Mouse (Mus musculus) CH12.LX (cell line): ENCODE measurements around the gene S100a2. TPM values are rescaled to one million over a fixed set of nuclear protein-coding genes. Genes with fewer than 3 reads are reported as not detected.

Experiments used
- DNase-seq: peaks from one replicate; pipeline ENCODE4 v3.0.0-alpha.2; 2013; ENCODE audit errors: extremely low read depth
- H3K27ac ChIP-seq: 2 replicates; pipeline ENCODE4 v1.5.1; 2012; ENCODE audit warnings: low read depth, mild to moderate bottlenecking, control low read depth, moderate library complexity; ENCODE audit not compliant: insufficient read depth
- H3K27me3 ChIP-seq: replicated peaks from 2 replicates; pipeline ENCODE3; 2012; ENCODE audit warnings: inconsistent platforms
- H3K36me3 ChIP-seq, 2 experiments: replicated peaks in 1 of 2; 2 replicates each; pipeline versions ENCODE3 to v1.6.1; 2012; ENCODE audit warnings: inconsistent platforms in 1 of 2, low read length in 1 of 2, mild to moderate bottlenecking in 1 of 2, mixed read lengths in 1 of 2, moderate library complexity in 1 of 2; ENCODE audit not compliant: control insufficient read depth in 1 of 2, insufficient read depth in 1 of 2
- H3K4me1 ChIP-seq, 2 experiments: 2 replicates each; pipeline ENCODE4 v1.6.1; 2012; ENCODE audit warnings: inconsistent platforms in 1 of 2, moderate library complexity in 1 of 2; ENCODE audit not compliant: insufficient read depth in 2 of 2, control insufficient read depth in 1 of 2
- H3K4me2 ChIP-seq: 2 replicates; pipeline ENCODE4 v1.6.1; 2012; ENCODE audit warnings: low read depth, mild to moderate bottlenecking, control low read depth; ENCODE audit not compliant: poor library complexity, insufficient read depth, severe bottlenecking
- H3K4me3 ChIP-seq, 3 experiments: fragments of 150-350 bp in 1 of 3; sonication (generic) in 1 of 3; replicated peaks in 1 of 3; 2 replicates each; pipeline versions ENCODE3 to v1.5.1; 2011 to 2012; ENCODE audit warnings: low read depth in 2 of 3, low read length in 2 of 3, mild to moderate bottlenecking in 2 of 3, moderate library complexity in 2 of 3, control low read depth in 1 of 3, improper control_type of control experiment in 1 of 3, inconsistent platforms in 1 of 3, mixed read lengths in 1 of 3; ENCODE audit not compliant: poor library complexity in 1 of 3
- H3K79me2 ChIP-seq: replicated peaks from 2 replicates; pipeline ENCODE4 v1.6.1; 2012; ENCODE audit warnings: mild to moderate bottlenecking, moderate library complexity; ENCODE audit not compliant: control insufficient read depth, poor library complexity, insufficient read depth, severe bottlenecking; ENCODE audit errors: extremely low read depth
- H3K9ac ChIP-seq: 2 replicates; pipeline ENCODE4 v1.6.1; 2012; ENCODE audit warnings: low read depth, mild to moderate bottlenecking, control low read depth, moderate library complexity; ENCODE audit not compliant: insufficient read depth
- H3K9me3 ChIP-seq: replicated peaks from 2 replicates; pipeline ENCODE3; 2012; ENCODE audit warnings: low read length, inconsistent platforms, mixed read lengths
- CHD1 ChIP-seq: IDR thresholded peaks from 2 replicates; pipeline ENCODE4 v1.6.1; 2012; ENCODE audit warnings: low read depth, low read length, improper control_type of control experiment, inconsistent platforms
- CTCF ChIP-seq, 2 experiments: IDR thresholded peaks in 1 of 2; conservative IDR thresholded peaks in 1 of 2; 2 replicates each; pipeline ENCODE4 v1.5.1; 2011 to 2012; ENCODE audit warnings: low read depth in 2 of 2, low read length in 2 of 2, improper control_type of control experiment in 1 of 2, inconsistent platforms in 1 of 2, mild to moderate bottlenecking in 1 of 2, moderate library complexity in 1 of 2
- ELF1 ChIP-seq: IDR thresholded peaks from 2 replicates; pipeline ENCODE4 v1.6.1; 2014; ENCODE audit warnings: low read depth, mild to moderate bottlenecking, inconsistent platforms, low read length, improper control_type of control experiment
- ETS1 ChIP-seq: conservative IDR thresholded peaks from 2 replicates; pipeline ENCODE4 v1.6.1; 2012; ENCODE audit warnings: low read depth, mild to moderate bottlenecking, inconsistent platforms, low read length, improper control_type of control experiment, moderate library complexity
- GABPA ChIP-seq: IDR thresholded peaks from 2 replicates; pipeline ENCODE4 v1.6.1; 2012; ENCODE audit warnings: low read depth, low read length, improper control_type of control experiment, inconsistent platforms; ENCODE audit not compliant: insufficient replicate concordance
- HCFC1 ChIP-seq: IDR thresholded peaks from 2 replicates; pipeline ENCODE4 v1.6.1; 2012; ENCODE audit warnings: low read depth, mild to moderate bottlenecking, inconsistent platforms, low read length, improper control_type of control experiment
- IRF4 ChIP-seq: IDR thresholded peaks from 2 replicates; pipeline ENCODE4 v1.6.1; 2014; ENCODE audit warnings: low read depth, mild to moderate bottlenecking, inconsistent platforms, low read length, improper control_type of control experiment
- JUN ChIP-seq: IDR thresholded peaks from 2 replicates; pipeline ENCODE4 v1.6.1; 2011; ENCODE audit warnings: low read depth, mild to moderate bottlenecking, low read length, improper control_type of control experiment, moderate library complexity; ENCODE audit not compliant: insufficient read depth
- JUND ChIP-seq: conservative IDR thresholded peaks from 2 replicates; pipeline ENCODE4 v1.6.1; 2011; ENCODE audit warnings: low read depth, low read length, improper control_type of control experiment
- KAT2A ChIP-seq: IDR thresholded peaks from 2 replicates; pipeline ENCODE4 v1.6.1; 2012; ENCODE audit warnings: low read length, improper control_type of control experiment, inconsistent platforms; ENCODE audit not compliant: insufficient replicate concordance
- MAX ChIP-seq: IDR thresholded peaks from 2 replicates; pipeline ENCODE4 v1.6.1; 2011; ENCODE audit warnings: low read length, improper control_type of control experiment
- MAZ ChIP-seq: IDR thresholded peaks from 2 replicates; pipeline ENCODE4 v1.6.1; 2012; ENCODE audit warnings: low read depth, mild to moderate bottlenecking, inconsistent platforms, low read length, improper control_type of control experiment, moderate library complexity
- MEF2A ChIP-seq: IDR thresholded peaks from 2 replicates; pipeline ENCODE4 v1.6.1; 2014; ENCODE audit warnings: low read depth, mild to moderate bottlenecking, inconsistent platforms, low read length, improper control_type of control experiment, borderline replicate concordance
- MYC ChIP-seq: IDR thresholded peaks from 2 replicates; pipeline ENCODE4 v1.6.1; 2011; ENCODE audit warnings: low read depth, mild to moderate bottlenecking, improper control_type of control experiment, low read length
- NELFE ChIP-seq: IDR thresholded peaks from 2 replicates; pipeline ENCODE4 v1.6.1; 2011; ENCODE audit warnings: low read depth, low read length, improper control_type of control experiment
- NRF1 ChIP-seq: IDR thresholded peaks from 2 replicates; pipeline ENCODE4 v1.6.1; 2014; ENCODE audit warnings: low read depth, mild to moderate bottlenecking, inconsistent platforms, low read length, improper control_type of control experiment, moderate library complexity
- RCOR1 ChIP-seq: conservative IDR thresholded peaks from 2 replicates; pipeline ENCODE4 v1.6.1; 2012; ENCODE audit warnings: low read depth, mild to moderate bottlenecking, inconsistent platforms, low read length, improper control_type of control experiment
- SIN3A ChIP-seq: IDR thresholded peaks from 2 replicates; pipeline ENCODE4 v1.6.1; 2012; ENCODE audit warnings: low read length, improper control_type of control experiment, inconsistent platforms
- SMC3 ChIP-seq: IDR thresholded peaks from 2 replicates; pipeline ENCODE4 v1.6.1; 2011; ENCODE audit warnings: low read depth, low read length, improper control_type of control experiment
- TBP ChIP-seq: conservative IDR thresholded peaks from 2 replicates; pipeline ENCODE4 v1.6.1; 2011; ENCODE audit warnings: low read depth, low read length, improper control_type of control experiment
- UBTF ChIP-seq: IDR thresholded peaks from 2 replicates; pipeline ENCODE4 v1.6.1; 2012; ENCODE audit warnings: low read depth, mild to moderate bottlenecking, inconsistent platforms, low read length, improper control_type of control experiment, moderate library complexity
- USF2 ChIP-seq: conservative IDR thresholded peaks from 2 replicates; pipeline ENCODE4 v1.6.1; 2011; ENCODE audit warnings: low read depth, low read length, improper control_type of control experiment
- ZC3H11A ChIP-seq: IDR thresholded peaks from 2 replicates; pipeline ENCODE4 v1.6.1; 2012; ENCODE audit warnings: low read depth, mild to moderate bottlenecking, inconsistent platforms, low read length, improper control_type of control experiment
- ZKSCAN1 ChIP-seq: IDR thresholded peaks from 2 replicates; pipeline ENCODE4 v1.6.1; 2012; ENCODE audit warnings: low read depth, inconsistent platforms, low read length, improper control_type of control experiment, borderline replicate concordance
- ZMIZ1 ChIP-seq: IDR thresholded peaks from 2 replicates; pipeline ENCODE4 v1.6.1; 2012; ENCODE audit warnings: low read depth, mild to moderate bottlenecking, inconsistent platforms, low read length, improper control_type of control experiment
- dilution Hi-C: fragments of 300-500 bp; cut with MboI; formaldehyde crosslinking; loops from 2 replicates; pipeline ENCODE4 v1.14.3; 2020; ENCODE audit warnings: low sequenced_read_pairs; ENCODE audit not compliant: extremely low pct_unique_long_range_greater_than_20kb, extremely low pct_ligation_motif_present
- in situ Hi-C: fragments of 300-500 bp; cut with MboI; formaldehyde crosslinking; loops from 3 replicates; pipeline ENCODE4 v1.14.3; 2019; ENCODE audit warnings: low sequenced_read_pairs, low pct_ligation_motif_present, low pct_unique_long_range_greater_than_20kb, mixed read lengths
- polyA plus RNA-seq: library from polyadenylated mRNA; unstranded; fragments of >175 nt; gene quantifications from 2 replicates; pipeline ENCODE4 v1.2.1, GENCODE M21; 2012; ENCODE audit warnings: low read depth; ENCODE audit not compliant: insufficient read length
- total RNA-seq, 2 experiments: library from RNA; depleted of rRNA; stranded (reverse); fragments of 300-350 nt in 1 of 2; fragments of >200 nt in 1 of 2; gene quantifications; 2 replicates each; pipeline ENCODE4 v1.2.3; 2012 to 2014

Gene S100a2
- total and polyA plus RNA-seq, 3 experiments, result not detected

GRCm38 (mm10) chr3:90574691-90575090, 15.4 kb upstream of the S100a2 start:
- no peaks in the 10 kb centered on the region for H3K36me3 ChIP-seq
- dilution Hi-C loops (no loop called here), in situ Hi-C loops (no loop called here)
- H3K9ac ChIP-seq, result no peak overlapping the region
- no peaks in the 10 kb centered on the region for H3K79me2 ChIP-seq
- H3K9me3 ChIP-seq, result no peaks in the 10 kb centered on the region
- no peak overlapping the region for H3K4me3 ChIP-seq
- no peak overlapping the region for H3K27ac ChIP-seq
- no peaks in the 10 kb centered on the region for H3K4me1 ChIP-seq
- H3K27me3 ChIP-seq, result peaks cover 2% of the 10 kb centered on the region
- no peak overlapping the region for H3K4me2 ChIP-seq
- TF ChIP-seq CTCF (conservative IDR thresholded peaks at IDR 0.05 in 1 of 2, IDR thresholded peaks at IDR 0.05 in 1 of 2; ENCODE audit: low read depth in 2 of 2, low read length in 2 of 2), result no peak
- no peak for TF ChIP-seq RCOR1
- TF ChIP-seq UBTF, result no peak
- no peak for TF ChIP-seq TBP
- no peak for TF ChIP-seq ZMIZ1
- no peak for TF ChIP-seq HCFC1
- no peak for TF ChIP-seq SMC3
- TF ChIP-seq MAZ, result no peak
- TF ChIP-seq SIN3A, result no peak
- TF ChIP-seq NELFE, result no peak
- no peak for TF ChIP-seq GABPA
- TF ChIP-seq JUN, result no peak
- no peak for TF ChIP-seq CHD1
- TF ChIP-seq MAX, result no peak
- no peak for TF ChIP-seq NRF1
- no peak for TF ChIP-seq ELF1
- no peak for TF ChIP-seq ETS1
- no peak for TF ChIP-seq MYC
- TF ChIP-seq USF2, result no peak
- no peak for DNase-seq

- dilution Hi-C loops, result no loop called here
- no peaks in the 10 kb centered on the region for H3K4me1 ChIP-seq
- no peaks in the 10 kb centered on the region for H3K36me3 ChIP-seq
- H3K4me2 ChIP-seq, result no peak overlapping the region
- TF ChIP-seq IRF4 (no peak), SIN3A (no peak), ETS1 (no peak), NELFE (no peak), ZKSCAN1 (no peak), JUND (no peak), SMC3 (no peak), UBTF (no peak), ZC3H11A (no peak), GABPA (no peak), NRF1 (no peak), HCFC1 (no peak), MAX (no peak), USF2 (no peak), CTCF (conservative IDR thresholded peaks at IDR 0.05 in 1 of 2, IDR thresholded peaks at IDR 0.05 in 1 of 2; ENCODE audit: low read depth in 2 of 2, low read length in 2 of 2) (no peak), KAT2A (no peak), MEF2A (no peak)
- no peak for DNase-seq
- peaks cover 2% of the 10 kb centered on the region for H3K27me3 ChIP-seq
- no peak overlapping the region for H3K4me3 ChIP-seq
- no peak overlapping the region for H3K27ac ChIP-seq
- in situ Hi-C loops, result no loop called here
- no peaks in the 10 kb centered on the region for H3K9me3 ChIP-seq
- H3K79me2 ChIP-seq, result no peaks in the 10 kb centered on the region
- no peak overlapping the region for H3K9ac ChIP-seq
Observed at GRCm38 (mm10) chr3:90575320-90575719, 14.7 kb upstream of the S100a2 start.
